Mouse (Mus musculus): ENCODE results near the gene Gm20219. TPM values are rescaled to one million over a fixed set of nuclear protein-coding genes. Genes with fewer than 3 reads are reported as not detected.
A peak's percentile ranks its signal among the peaks of the same experiment; 100 is the strongest.

Gene Gm20219
- polyA plus RNA-seq, 1 experiment from 2014 or later = 0.95 TPM

- peak overlapping the region; percentile 44 for H3K27ac ChIP-seq (ENCODE audit: low read length)
- 0 out of 2 replicates have a peak overlapping the region, but pooled peaks have one; percentile 11 for H3K9ac ChIP-seq (ENCODE audit: low read depth, low read length)
- H3K4me3 ChIP-seq (ENCODE audit: low read depth, low read length) = no peak overlapping the region
- peak; percentile 46; the same call in 1 of the 2 replicates for ATAC-seq
- no peaks in the 10 kb centered on the region for H3K27me3 ChIP-seq (ENCODE audit: control insufficient read depth, insufficient read depth, low read depth, low read length)
- H3K4me1 ChIP-seq (ENCODE audit: control insufficient read depth, insufficient read depth, low read length) = peaks cover 19% of the 10 kb centered on the region; the same call in 1 of the 2 replicates
- WGBS = 6% methylated on average over 8 of the region's 8 CpGs
- H3K4me2 ChIP-seq (ENCODE audit: low read length) = no peak overlapping the region
- no peaks in the 10 kb centered on the region for H3K9me3 ChIP-seq (replicated peaks; ENCODE audit: control insufficient read depth, low read length, poor library complexity, severe bottlenecking)
- no peaks in the 10 kb centered on the region for H3K36me3 ChIP-seq (ENCODE audit: control insufficient read depth, insufficient read depth, low read length)
Observed at GRCm38 (mm10) chr17:56537912-56538311, 16.3 kb downstream of the Gm20219 start.

GRCm38 (mm10) chr17:56536874-56537273 lies 17.3 kb downstream of the Gm20219 start:
- WGBS = 34% methylated on average over 3 of the region's 3 CpGs
- peak overlapping the region; percentile 75 for H3K27ac ChIP-seq (ENCODE audit: low read length)
- ATAC-seq = peak; percentile 54
- H3K36me3 ChIP-seq (ENCODE audit: control insufficient read depth, insufficient read depth, low read length) = no peaks in the 10 kb centered on the region
- peaks cover 19% of the 10 kb centered on the region; the same call in 1 of the 2 replicates for H3K4me1 ChIP-seq (ENCODE audit: control insufficient read depth, insufficient read depth, low read length)
- no peak overlapping the region for H3K4me2 ChIP-seq (ENCODE audit: low read length)
- no peaks in the 10 kb centered on the region for H3K9me3 ChIP-seq (replicated peaks; ENCODE audit: control insufficient read depth, low read length, poor library complexity, severe bottlenecking)
- no peaks in the 10 kb centered on the region for H3K27me3 ChIP-seq (ENCODE audit: control insufficient read depth, insufficient read depth, low read depth, low read length)
- no peak overlapping the region for H3K4me3 ChIP-seq (ENCODE audit: low read depth, low read length)
- H3K9ac ChIP-seq (ENCODE audit: low read depth, low read length) = no peak overlapping the region

- no peaks in the 10 kb centered on the region for H3K9me3 ChIP-seq (replicated peaks; ENCODE audit: control insufficient read depth, low read length, poor library complexity, severe bottlenecking)
- H3K27ac ChIP-seq (ENCODE audit: low read length) = peak overlapping the region; percentile 75
- H3K4me3 ChIP-seq (ENCODE audit: low read depth, low read length) = no peak overlapping the region
- H3K4me2 ChIP-seq (ENCODE audit: low read length) = no peak overlapping the region
- H3K27me3 ChIP-seq (ENCODE audit: control insufficient read depth, insufficient read depth, low read depth, low read length) = no peaks in the 10 kb centered on the region
- peaks cover 19% of the 10 kb centered on the region; the same call in 1 of the 2 replicates for H3K4me1 ChIP-seq (ENCODE audit: control insufficient read depth, insufficient read depth, low read length)
- no peak overlapping the region for H3K9ac ChIP-seq (ENCODE audit: low read depth, low read length)
- WGBS = 22% methylated on average over 14 of the region's 14 CpGs
- H3K36me3 ChIP-seq (ENCODE audit: control insufficient read depth, insufficient read depth, low read length) = no peaks in the 10 kb centered on the region
- peak; percentile 50 for ATAC-seq
Observed at GRCm38 (mm10) chr17:56536192-56536591, 18.0 kb downstream of the Gm20219 start.

- H3K27me3 ChIP-seq (ENCODE audit: control insufficient read depth, insufficient read depth, low read depth, low read length) = no peaks in the 10 kb centered on the region
- no peak overlapping the region for H3K9ac ChIP-seq (ENCODE audit: low read depth, low read length)
- no peak overlapping the region for H3K4me3 ChIP-seq (ENCODE audit: low read depth, low read length)
- 72% methylated on average over 4 of the region's 4 CpGs for WGBS
- H3K4me2 ChIP-seq (ENCODE audit: low read length) = no peak overlapping the region
- H3K36me3 ChIP-seq (ENCODE audit: control insufficient read depth, insufficient read depth, low read length) = no peaks in the 10 kb centered on the region
- no peak overlapping the region for H3K27ac ChIP-seq (ENCODE audit: low read length)
- no peaks in the 10 kb centered on the region for H3K9me3 ChIP-seq (replicated peaks; ENCODE audit: control insufficient read depth, low read length, poor library complexity, severe bottlenecking)
- ATAC-seq = no peak
- no peaks in the 10 kb centered on the region for H3K4me1 ChIP-seq (ENCODE audit: control insufficient read depth, insufficient read depth, low read length)
Observed at GRCm38 (mm10) chr17:56524943-56525342, 29.2 kb downstream of the Gm20219 start.

GRCm38 (mm10) chr17:56522744-56523143 lies 31.4 kb downstream of the Gm20219 start:
- Histone ChIP-seq H3K36me3 (ENCODE audit: control insufficient read depth, insufficient read depth, low read length) (no peaks in the 10 kb centered on the region), H3K4me2 (ENCODE audit: low read length) (no peak overlapping the region), H3K27me3 (ENCODE audit: control insufficient read depth, insufficient read depth, low read depth, low read length) (no peaks in the 10 kb centered on the region), H3K9me3 (replicated peaks; ENCODE audit: control insufficient read depth, low read length, poor library complexity, severe bottlenecking) (no peaks in the 10 kb centered on the region), H3K9ac (ENCODE audit: low read depth, low read length) (no peak overlapping the region), H3K4me3 (ENCODE audit: low read depth, low read length) (no peak overlapping the region), H3K4me1 (ENCODE audit: control insufficient read depth, insufficient read depth, low read length) (no peaks in the 10 kb centered on the region), H3K27ac (ENCODE audit: low read length) (no peak overlapping the region)
- no peak for ATAC-seq
- 60% methylated on average over 1 of the region's 1 CpGs for WGBS

- Histone ChIP-seq H3K9ac (ENCODE audit: low read depth, low read length) (peak overlapping the region; percentile 46; the same call in 1 of the 2 replicates), H3K27me3 (ENCODE audit: control insufficient read depth, insufficient read depth, low read depth, low read length) (peaks cover 21% of the 10 kb centered on the region), H3K36me3 (ENCODE audit: control insufficient read depth, insufficient read depth, low read length) (no peaks in the 10 kb centered on the region), H3K4me2 (ENCODE audit: low read length) (peak overlapping the region; percentile 19), H3K27ac (ENCODE audit: low read length) (peak overlapping the region; percentile 53), H3K9me3 (replicated peaks; ENCODE audit: control insufficient read depth, low read length, poor library complexity, severe bottlenecking) (no peaks in the 10 kb centered on the region), H3K4me3 (ENCODE audit: low read depth, low read length) (no peak overlapping the region), H3K4me1 (ENCODE audit: control insufficient read depth, insufficient read depth, low read length) (peaks cover 16% of the 10 kb centered on the region)
- WGBS = 8% methylated on average over 13 of the region's 13 CpGs
- ATAC-seq = peak; percentile 65
Observed at GRCm38 (mm10) chr17:56515690-56516410, 38.3 kb downstream of the Gm20219 start.

GRCm38 (mm10) chr17:56514916-56515315 lies 39.3 kb downstream of the Gm20219 start:
- no peak overlapping the region for H3K4me3 ChIP-seq (ENCODE audit: low read depth, low read length)
- WGBS = 55% methylated on average over 12 of the region's 12 CpGs
- no peak for ATAC-seq

GRCm38 (mm10) chr17:56514330-56514729 lies 39.9 kb downstream of the Gm20219 start:
- H3K27me3 ChIP-seq (ENCODE audit: control insufficient read depth, insufficient read depth, low read depth, low read length) = peaks cover 29% of the 10 kb centered on the region
- no peaks in the 10 kb centered on the region for H3K36me3 ChIP-seq (ENCODE audit: control insufficient read depth, insufficient read depth, low read length)
- ATAC-seq = no peak
- peaks cover 19% of the 10 kb centered on the region for H3K4me1 ChIP-seq (ENCODE audit: control insufficient read depth, insufficient read depth, low read length)
- no peak overlapping the region for H3K9ac ChIP-seq (ENCODE audit: low read depth, low read length)
- no peak overlapping the region for H3K27ac ChIP-seq (ENCODE audit: low read length)
- no peak overlapping the region for H3K4me3 ChIP-seq (ENCODE audit: low read depth, low read length)
- no peak overlapping the region for H3K4me2 ChIP-seq (ENCODE audit: low read length)
- H3K9me3 ChIP-seq (replicated peaks; ENCODE audit: control insufficient read depth, low read length, poor library complexity, severe bottlenecking) = no peaks in the 10 kb centered on the region

More at GRCm38 (mm10) chr17:56514916-56515315, 39.3 kb downstream of the Gm20219 start:
- peak overlapping the region; percentile 53; the same call in 1 of the 2 replicates for H3K27ac ChIP-seq (ENCODE audit: low read length)
- H3K4me1 ChIP-seq (ENCODE audit: control insufficient read depth, insufficient read depth, low read length) = peaks cover 16% of the 10 kb centered on the region
- peaks cover 29% of the 10 kb centered on the region for H3K27me3 ChIP-seq (ENCODE audit: control insufficient read depth, insufficient read depth, low read depth, low read length)
- no peak overlapping the region for H3K9ac ChIP-seq (ENCODE audit: low read depth, low read length)
- no peaks in the 10 kb centered on the region for H3K36me3 ChIP-seq (ENCODE audit: control insufficient read depth, insufficient read depth, low read length)
- no peak overlapping the region for H3K4me2 ChIP-seq (ENCODE audit: low read length)
- H3K9me3 ChIP-seq (replicated peaks; ENCODE audit: control insufficient read depth, low read length, poor library complexity, severe bottlenecking) = no peaks in the 10 kb centered on the region

GRCm38 (mm10) chr17:56512310-56512709 lies 41.9 kb downstream of the Gm20219 start, which contains the start of gene Znrf4:
Znrf4 (minus strand) TSS chr17:56512431.
- 64% methylated on average over 22 of the region's 22 CpGs for WGBS
- Histone ChIP-seq H3K4me2 (ENCODE audit: low read length) (peak within 1 kb of the TSS; percentile 46), H3K27me3 (ENCODE audit: control insufficient read depth, insufficient read depth, low read depth, low read length) (peaks cover 29% of the 10 kb centered on the region), H3K4me1 (ENCODE audit: control insufficient read depth, insufficient read depth, low read length) (peaks cover 21% of the 10 kb centered on the region), H3K9me3 (replicated peaks; ENCODE audit: control insufficient read depth, low read length, poor library complexity, severe bottlenecking) (no peaks in the 10 kb centered on the region), H3K4me3 (ENCODE audit: low read depth, low read length) (peak within 1 kb of the TSS; percentile 25), H3K36me3 (ENCODE audit: control insufficient read depth, insufficient read depth, low read length) (no peaks in the 10 kb centered on the region), H3K27ac (ENCODE audit: low read length) (no peak within 1 kb of the TSS), H3K9ac (ENCODE audit: low read depth, low read length) (peak within 1 kb of the TSS; percentile 48; the same call in 1 of the 2 replicates)
- ATAC-seq = no peak

All from midbrain, embryonic 16.5 days (tissue).